Mouse (Mus musculus): ENCODE measurements around the gene Mt2. TPM values are rescaled to one million over a fixed set of nuclear protein-coding genes. Genes with fewer than 3 reads are reported as not detected.
A peak's percentile ranks its signal among the peaks of the same experiment; 100 is the strongest.

Gene Mt2
- polyA plus RNA-seq, 1 experiment from 2014 or later, result 15.2 TPM

DNA sequence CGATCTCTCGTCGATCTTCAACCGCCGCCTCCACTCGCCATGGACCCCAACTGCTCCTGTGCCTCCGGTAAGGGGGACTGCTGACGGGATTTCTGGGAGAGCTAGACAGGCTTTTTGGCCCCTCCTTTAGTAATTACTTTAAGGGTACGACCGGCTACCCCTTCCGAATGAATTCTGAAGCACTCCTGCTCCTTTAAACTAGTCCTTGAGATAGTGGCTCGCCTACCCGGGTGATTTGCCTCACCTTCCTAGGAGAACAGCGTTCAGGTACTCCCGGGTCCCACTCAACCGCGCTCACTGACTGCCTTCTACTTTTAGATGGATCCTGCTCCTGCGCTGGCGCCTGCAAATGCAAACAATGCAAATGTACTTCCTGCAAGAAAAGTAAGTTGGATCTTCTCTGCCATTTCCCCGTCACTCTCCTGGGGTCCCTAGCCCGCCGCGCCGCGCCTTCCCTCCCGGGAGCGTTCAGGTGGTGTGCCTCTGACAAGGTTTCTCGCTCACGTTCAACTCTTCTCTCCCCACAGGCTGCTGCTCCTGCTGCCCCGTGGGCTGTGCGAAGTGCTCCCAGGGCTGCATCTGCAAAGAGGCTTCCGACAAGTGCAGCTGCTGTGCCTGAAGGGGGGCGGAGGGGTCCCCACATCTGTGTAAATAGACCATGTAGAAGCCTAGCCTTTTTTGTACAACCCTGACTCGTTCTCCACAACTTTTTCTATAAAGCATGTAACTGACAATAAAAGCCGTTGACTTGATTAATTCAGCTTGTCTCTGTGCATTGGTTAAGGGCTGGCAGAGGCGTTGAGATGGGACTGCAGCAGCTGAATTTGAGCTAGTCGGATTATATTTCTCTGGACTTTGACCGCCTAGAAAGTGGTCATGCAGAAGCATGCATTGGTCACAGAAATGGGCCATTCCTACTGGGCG is 607 bp downstream of the Mt2 start:
- peak; percentile 22 for DNase-seq
- Histone ChIP-seq H3K9ac (peak overlapping the region; percentile 51), H3K36me3 (ENCODE audit: insufficient read depth) (no peaks in the 10 kb centered on the region), H3K27me3 (ENCODE audit: insufficient read depth, low read length) (peaks cover 74% of the 10 kb centered on the region), H3K9me3 (ENCODE audit: low read depth, low read length) (no peaks in the 10 kb centered on the region), H3K4me1 (ENCODE audit: insufficient read depth) (0 out of 2 replicates have a peak, but pooled peaks cover 7% of the 10 kb centered on the region), H3K4me3 (ENCODE audit: low read depth, low read length) (peak overlapping the region; percentile 43), H3K27ac (ENCODE audit: low read depth) (peak overlapping the region; percentile 18; the same call in 1 of the 2 replicates), H3K4me2 (peak overlapping the region; percentile 75)
- no peak for TF ChIP-seq CTCF (IDR thresholded peaks at IDR 0.05; ENCODE audit: low read depth)
- ATAC-seq (ENCODE audit: insufficient read depth), result no peak; the same call in none of the 2 replicates
- 3% methylated on average over 39 of the region's 39 CpGs for WGBS

GRCm38 (mm10) chr8:94173848-94174403 is 1.5 kb downstream of the Mt2 start:
- peak overlapping the region; percentile 43; the same call in 1 of the 2 replicates for H3K4me3 ChIP-seq (ENCODE audit: low read depth, low read length)
- 0 out of 2 replicates have a peak, but pooled peaks cover 7% of the 10 kb centered on the region for H3K4me1 ChIP-seq (ENCODE audit: insufficient read depth)
- ATAC-seq (ENCODE audit: insufficient read depth) (no peak), DNase-seq (no peak)
- peak overlapping the region; percentile 75 for H3K4me2 ChIP-seq
- no peaks in the 10 kb centered on the region for H3K36me3 ChIP-seq (ENCODE audit: insufficient read depth)
- no peaks in the 10 kb centered on the region for H3K9me3 ChIP-seq (ENCODE audit: low read depth, low read length)
- H3K27ac ChIP-seq (ENCODE audit: low read depth), result no peak overlapping the region
- no peak overlapping the region; the same call in 1 of the 2 replicates for H3K9ac ChIP-seq
- 47% methylated on average over 11 of the region's 11 CpGs for WGBS
- TF ChIP-seq CTCF (IDR thresholded peaks at IDR 0.05; ENCODE audit: low read depth), result no peak
- peaks cover 83% of the 10 kb centered on the region for H3K27me3 ChIP-seq (ENCODE audit: insufficient read depth, low read length)

DNA sequence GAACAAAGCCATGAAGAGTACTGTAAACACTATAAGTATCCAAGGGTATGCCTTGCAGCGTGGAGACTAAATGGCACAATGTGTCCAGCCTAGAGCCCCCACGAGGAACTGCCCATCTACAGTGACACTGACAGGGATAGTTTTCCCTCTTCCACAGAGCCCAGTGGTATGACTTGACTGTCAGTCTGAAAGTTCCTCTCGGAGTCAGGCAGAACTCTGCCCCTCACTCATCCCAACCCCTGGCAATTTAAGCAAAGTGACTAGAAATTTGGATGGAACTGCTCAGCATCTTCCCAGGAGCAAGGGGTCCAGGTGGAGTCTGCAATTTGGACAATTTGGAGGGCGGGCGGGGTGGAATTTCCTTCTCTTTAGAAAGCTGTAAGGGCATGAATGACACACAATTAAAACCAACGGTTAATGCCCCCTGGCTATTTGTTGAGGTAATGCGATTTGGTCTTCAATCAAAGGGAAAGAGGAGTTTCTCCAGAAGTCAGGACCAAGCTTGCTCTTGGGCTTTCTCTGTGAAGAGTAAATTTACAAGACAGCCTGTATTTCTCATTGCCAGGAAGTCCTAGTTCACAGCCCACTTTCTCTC is 2.3 kb downstream of the Mt2 start:
- H3K36me3 ChIP-seq (ENCODE audit: insufficient read depth), result no peaks in the 10 kb centered on the region
- 33% methylated on average over 7 of the region's 7 CpGs for WGBS
- H3K9me3 ChIP-seq (ENCODE audit: low read depth, low read length), result no peaks in the 10 kb centered on the region
- ATAC-seq (ENCODE audit: insufficient read depth) (no peak), DNase-seq (peak; percentile 21)
- no peak overlapping the region for H3K4me2 ChIP-seq
- peaks cover 91% of the 10 kb centered on the region for H3K27me3 ChIP-seq (ENCODE audit: insufficient read depth, low read length)
- TF ChIP-seq CTCF (IDR thresholded peaks at IDR 0.05; ENCODE audit: low read depth), result peak; percentile 26
- no peak overlapping the region for H3K27ac ChIP-seq (ENCODE audit: low read depth)
- no peak overlapping the region for H3K9ac ChIP-seq
- 0 out of 2 replicates have a peak, but pooled peaks cover 7% of the 10 kb centered on the region for H3K4me1 ChIP-seq (ENCODE audit: insufficient read depth)
- H3K4me3 ChIP-seq (ENCODE audit: low read depth, low read length), result no peak overlapping the region

DNA sequence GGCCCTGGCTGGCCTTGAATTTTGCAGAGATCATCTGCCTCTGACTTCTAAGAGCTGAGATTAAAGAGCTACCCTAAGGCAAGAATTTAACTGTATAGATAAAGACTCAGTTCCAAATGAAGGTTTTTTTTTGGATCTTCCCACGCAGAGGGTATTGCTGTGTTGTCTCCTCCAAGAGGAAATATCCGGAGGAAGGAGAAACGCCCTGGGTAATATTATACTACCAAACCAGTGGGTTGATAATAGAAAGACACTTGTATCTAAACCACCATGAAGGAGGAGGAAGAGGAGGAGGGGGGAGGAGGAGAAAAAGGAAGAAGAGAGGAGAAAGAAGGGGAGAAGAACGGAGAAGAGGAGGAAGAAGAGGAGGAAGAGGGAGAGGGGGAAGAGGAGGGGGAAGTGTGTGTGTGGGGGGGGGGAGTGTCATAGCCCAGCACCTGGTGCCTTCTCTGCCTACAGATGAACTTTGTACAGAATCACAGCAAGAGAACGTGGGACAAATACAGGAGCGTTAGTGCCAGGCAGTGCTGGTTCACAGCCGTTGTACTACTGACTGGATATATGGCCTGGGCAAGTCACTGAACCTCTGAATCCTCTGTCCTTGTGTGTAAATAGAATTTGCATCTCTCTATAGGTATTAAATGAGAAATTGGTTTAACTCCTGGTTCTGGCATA is 5.4 kb downstream of the Mt2 start:
- no peak overlapping the region for H3K9ac ChIP-seq
- no peak for DNase-seq
- WGBS, result 62% methylated on average over 7 of the region's 7 CpGs
- no peak overlapping the region; the same call in 1 of the 2 replicates for H3K27ac ChIP-seq (ENCODE audit: low read depth)
- H3K4me2 ChIP-seq, result peak overlapping the region; percentile 82
- TF ChIP-seq CTCF (IDR thresholded peaks at IDR 0.05; ENCODE audit: low read depth), result no peak
- H3K4me1 ChIP-seq (ENCODE audit: insufficient read depth), result no peaks in the 10 kb centered on the region
- no peak for ATAC-seq (ENCODE audit: insufficient read depth)
- no peaks in the 10 kb centered on the region for H3K9me3 ChIP-seq (ENCODE audit: low read depth, low read length)
- H3K4me3 ChIP-seq (ENCODE audit: low read depth, low read length), result 0 out of 2 replicates have a peak overlapping the region, but pooled peaks have one; percentile 47
- no peaks in the 10 kb centered on the region for H3K36me3 ChIP-seq (ENCODE audit: insufficient read depth)
- peaks cover 83% of the 10 kb centered on the region for H3K27me3 ChIP-seq (ENCODE audit: insufficient read depth, low read length)

GRCm38 (mm10) chr8:94178857-94179712 is 6.6 kb downstream of the Mt2 start, which contains the start of gene Mt1:
TSS of gene Mt1 (plus strand) at chr8:94179082.
- WGBS, result under 1% methylated on average over 50 of the region's 50 CpGs
- H3K27ac ChIP-seq (ENCODE audit: low read depth), result peak within 1 kb of the TSS; percentile 30; the same call in 1 of the 2 replicates
- no peak for TF ChIP-seq CTCF (IDR thresholded peaks at IDR 0.05; ENCODE audit: low read depth)

More at GRCm38 (mm10) chr8:94178857-94179712, 6.6 kb downstream of the Mt2 start, which contains the start of gene Mt1:
- Histone ChIP-seq H3K9ac (peak within 1 kb of the TSS; percentile 54), H3K4me1 (ENCODE audit: insufficient read depth) (no peaks in the 10 kb centered on the region), H3K9me3 (ENCODE audit: low read depth, low read length) (no peaks in the 10 kb centered on the region), H3K4me3 (ENCODE audit: low read depth, low read length) (peak within 1 kb of the TSS; percentile 47), H3K27me3 (ENCODE audit: insufficient read depth, low read length) (peaks cover 83% of the 10 kb centered on the region), H3K36me3 (ENCODE audit: insufficient read depth) (no peaks in the 10 kb centered on the region), H3K4me2 (peak within 1 kb of the TSS; percentile 82)
- peak; percentile 92 for ATAC-seq (ENCODE audit: insufficient read depth)
- DNase-seq, result peak; percentile 90
